Mouse (Mus musculus) limb, embryonic 15.5 days (tissue): ENCODE results near the gene Klk9. TPM values are rescaled to one million over a fixed set of nuclear protein-coding genes. Genes with fewer than 3 reads are reported as not detected.

Experiments used
- ATAC-seq: fragments of 200-750 bp; cut with Nextera tagmentation; 2 replicates; pipeline ENCODE4 v1.8.0; 2017; ENCODE audit warnings: low read depth, moderate TSS enrichment; ENCODE audit not compliant: insufficient number of reproducible peaks, low FRiP score, low TSS enrichment
- H3K27ac ChIP-seq: fragments of 300-500 bp; sonication (generic); 2 replicates; pipeline ENCODE4 v1.5.1; 2015; ENCODE audit warnings: moderate library complexity, mild to moderate bottlenecking, inconsistent platforms
- H3K27me3 ChIP-seq: fragments of 300-500 bp; sonication (generic); 2 replicates; pipeline ENCODE4 v1.6.1; 2015; ENCODE audit warnings: inconsistent platforms
- H3K36me3 ChIP-seq: fragments of 300-500 bp; sonication (generic); 2 replicates; pipeline ENCODE4 v1.6.1; 2015; ENCODE audit warnings: inconsistent platforms
- H3K4me1 ChIP-seq: fragments of 300-500 bp; sonication (generic); 2 replicates; pipeline ENCODE4 v1.6.1; 2015; ENCODE audit warnings: inconsistent platforms
- H3K4me2 ChIP-seq: fragments of 300-500 bp; sonication (generic); 2 replicates; pipeline ENCODE4 v1.6.1; 2015; ENCODE audit warnings: mild to moderate bottlenecking, inconsistent platforms
- H3K4me3 ChIP-seq: fragments of 300-500 bp; sonication (generic); 2 replicates; pipeline ENCODE4 v1.5.1; 2015; ENCODE audit warnings: mild to moderate bottlenecking, inconsistent platforms
- H3K9ac ChIP-seq: fragments of 300-500 bp; sonication (generic); 2 replicates; pipeline ENCODE4 v1.6.1; 2015; ENCODE audit warnings: inconsistent platforms
- H3K9me3 ChIP-seq: fragments of 300-500 bp; sonication (generic); 2 replicates; pipeline ENCODE4 v1.6.1; 2016; ENCODE audit warnings: inconsistent platforms
- WGBS: fragments of 180-500 bp; shearing (Covaris S2); methylation state at CpG from one replicate; pipeline ENCODE4 v1.1.7; 2015; 5-methylcytosine and 5-hydroxymethylcytosine counted together
- polyA plus RNA-seq: library from polyadenylated mRNA; unstranded; fragments of >200 nt; fragmentation: Nextera tagmentation; extraction: Ambion mirVana; gene quantifications from 2 replicates; pipeline ENCODE4 v1.2.1, GENCODE M21; 2015

The Klk9 gene
- polyA plus RNA-seq, 1 experiment from 2014 or later: 1.5 TPM

GRCm38 (mm10) chr7:43843801-43844200, 52.1 kb downstream of the Klk9 start:
- Histone ChIP-seq H3K4me1 (no peaks in the 10 kb centered on the region), H3K9ac (no peak overlapping the region), H3K27me3 (no peaks in the 10 kb centered on the region), H3K36me3 (no peaks in the 10 kb centered on the region), H3K4me3 (no peak overlapping the region), H3K4me2 (no peak overlapping the region), H3K27ac (no peak overlapping the region), H3K9me3 (no peaks in the 10 kb centered on the region)
- 89% methylated on average over 4 of the region's 4 CpGs for WGBS
- no peak for ATAC-seq

Other genes starting within 250 kb of the Klk9 start
- gene Cd33, start 247.5 kb upstream of the Klk9 start, polyA plus RNA-seq: 1.4 and 2.2 TPM in 2 replicates
- gene Zfp658, start 229.6 kb upstream of the Klk9 start, polyA plus RNA-seq: 3.6 and 4.3 TPM in 2 replicates
- gene Zfp719, start 212.3 kb upstream of the Klk9 start, polyA plus RNA-seq: 14.2 and 14.5 TPM in 2 replicates
- 0.19 TPM in 1 of 2 replicates, not detected in the other for gene Zfp819, start 184.7 kb upstream of the Klk9 start, polyA plus RNA-seq
- gene Ceacam18, start 157.2 kb upstream of the Klk9 start, polyA plus RNA-seq: not detected in 2 replicates
- gene Siglece, start 131.7 kb upstream of the Klk9 start, polyA plus RNA-seq: 1.2 TPM in 2 replicates
- gene Ctu1, start 119.9 kb upstream of the Klk9 start, polyA plus RNA-seq: 16.4 and 17.9 TPM in 2 replicates
- not detected in 2 replicates for gene Klk14, start 101.5 kb upstream of the Klk9 start, polyA plus RNA-seq
- 12.5 and 16.1 TPM in 2 replicates for gene Klk13, start 79.3 kb upstream of the Klk9 start, polyA plus RNA-seq
- 0.22 and 0.32 TPM in 2 replicates for gene Klk12, start 23.0 kb upstream of the Klk9 start, polyA plus RNA-seq
- 20.2 and 22.0 TPM in 2 replicates for gene Klk11, start 17.3 kb upstream of the Klk9 start, polyA plus RNA-seq
- 38.4 and 45.0 TPM in 2 replicates for gene Klk10, start 10.9 kb upstream of the Klk9 start, polyA plus RNA-seq
- 60.6 and 64.4 TPM in 2 replicates for gene Klk8, start 5.7 kb downstream of the Klk9 start, polyA plus RNA-seq
- gene Klk7, start 19.4 kb downstream of the Klk9 start, polyA plus RNA-seq: 6.7 and 13.4 TPM in 2 replicates
- gene Klk6, start 32.6 kb downstream of the Klk9 start, polyA plus RNA-seq: 0.13 and 0.25 TPM in 2 replicates
- 18.1 and 25.3 TPM in 2 replicates for gene Klk5, start 50.1 kb downstream of the Klk9 start, polyA plus RNA-seq
- 0.14 TPM in 1 of 2 replicates, not detected in the other for gene Klk4, start 89.3 kb downstream of the Klk9 start, polyA plus RNA-seq
- gene Klk15, start 141.8 kb downstream of the Klk9 start, polyA plus RNA-seq: not detected in 2 replicates
- not detected in 2 replicates for gene Klk1b8, start 158.8 kb downstream of the Klk9 start, polyA plus RNA-seq
- not detected in 2 replicates for gene Klk1b1, start 174.9 kb downstream of the Klk9 start, polyA plus RNA-seq
- not detected in 2 replicates for gene Klk1b9, start 184.2 kb downstream of the Klk9 start, polyA plus RNA-seq
- not detected in 2 replicates for gene Klk1b11, start 204.0 kb downstream of the Klk9 start, polyA plus RNA-seq
- gene Klk1b26, start 220.3 kb downstream of the Klk9 start, polyA plus RNA-seq: 0.31 and 3.5 TPM in 2 replicates